Mouse (Mus musculus) stomach, embryonic 15.5 days (tissue): ENCODE data around the gene Ddx47. TPM values are rescaled to one million over a fixed set of nuclear protein-coding genes. Genes with fewer than 3 reads are reported as not detected.

ENCODE experiments used
- ATAC-seq: fragments of 200-750 bp; cut with Nextera tagmentation; 2 replicates; pipeline ENCODE4 v1.8.0; 2017; ENCODE audit warnings: low read depth, moderate number of reproducible peaks, moderate TSS enrichment; ENCODE audit not compliant: insufficient read depth, low FRiP score
- H3K27ac ChIP-seq: fragments of 300-500 bp; sonication (generic); 2 replicates; pipeline ENCODE4 v1.5.1; 2015; ENCODE audit warnings: mild to moderate bottlenecking, inconsistent platforms
- H3K27me3 ChIP-seq: fragments of 300-500 bp; sonication (generic); replicated peaks from 2 replicates; pipeline ENCODE4 v1.6.1; 2015; ENCODE audit warnings: inconsistent platforms
- H3K36me3 ChIP-seq: fragments of 300-500 bp; sonication (generic); 2 replicates; pipeline ENCODE4 v1.6.1; 2015; ENCODE audit warnings: inconsistent platforms
- H3K4me1 ChIP-seq: fragments of 300-500 bp; sonication (generic); 2 replicates; pipeline ENCODE4 v1.6.1; 2015; ENCODE audit warnings: inconsistent platforms
- H3K4me2 ChIP-seq: fragments of 300-500 bp; sonication (generic); 2 replicates; pipeline ENCODE4 v1.6.1; 2015; ENCODE audit warnings: mild to moderate bottlenecking, inconsistent platforms
- H3K4me3 ChIP-seq: fragments of 300-500 bp; sonication (generic); replicated peaks from 2 replicates; pipeline ENCODE4 v1.5.1; 2015; ENCODE audit warnings: inconsistent platforms
- H3K9ac ChIP-seq: fragments of 300-500 bp; sonication (generic); 2 replicates; pipeline ENCODE4 v1.6.1; 2015; ENCODE audit warnings: inconsistent platforms
- H3K9me3 ChIP-seq: fragments of 300-500 bp; sonication (generic); 2 replicates; pipeline ENCODE4 v1.6.1; 2016; ENCODE audit warnings: inconsistent platforms
- WGBS: fragments of 180-500 bp; shearing (Covaris S2); methylation state at CpG from one replicate; pipeline ENCODE4 v1.1.7; 2015; 5-methylcytosine and 5-hydroxymethylcytosine counted together
- polyA plus RNA-seq: library from polyadenylated mRNA; unstranded; fragments of >200 nt; fragmentation: Nextera tagmentation; extraction: Ambion mirVana; gene quantifications from 2 replicates; pipeline ENCODE4 v1.2.1, GENCODE M21; 2015

The Ddx47 gene
- polyA plus RNA-seq, 1 experiment from 2014 or later: 98.2 TPM

DNA sequence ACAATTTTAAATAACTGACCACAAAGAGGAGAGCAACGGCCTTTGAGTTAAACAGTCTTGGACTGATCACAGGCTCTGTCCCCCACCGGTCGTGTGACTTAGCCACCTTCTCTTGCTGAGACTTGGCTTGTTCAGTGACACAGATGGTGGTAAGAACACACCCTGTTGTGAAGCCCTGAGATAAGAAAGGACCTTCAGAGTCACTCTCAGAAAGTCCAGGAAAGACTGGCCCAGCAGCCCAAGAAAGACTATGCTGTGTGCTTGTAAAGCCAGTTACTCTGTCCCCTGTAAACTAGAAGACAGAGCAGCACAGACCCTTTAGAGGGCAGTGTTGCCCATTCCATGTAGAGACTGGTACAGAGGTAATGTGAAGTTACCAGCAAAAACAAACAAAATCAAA lies 26.7 kb upstream of the Ddx47 start:
- 57% methylated on average over 3 of the region's 3 CpGs for WGBS
- Histone ChIP-seq H3K4me3 (no peak overlapping the region), H3K27ac (no peak overlapping the region), H3K9ac (no peak overlapping the region), H3K9me3 (no peaks in the 10 kb centered on the region), H3K4me2 (no peak overlapping the region), H3K4me1 (peaks cover 6% of the 10 kb centered on the region; the same call in 1 of the 2 replicates), H3K36me3 (no peaks in the 10 kb centered on the region), H3K27me3 (no peaks in the 10 kb centered on the region)
- peak; percentile 83 for ATAC-seq

GRCm38 (mm10) chr6:134988377-134988776 lies 23.0 kb upstream of the Ddx47 start:
- WGBS: 69% methylated on average over 9 of the region's 9 CpGs
- no peak overlapping the region for H3K27ac ChIP-seq
- no peak overlapping the region for H3K4me2 ChIP-seq
- H3K9ac ChIP-seq: no peak overlapping the region
- no peaks in the 10 kb centered on the region for H3K27me3 ChIP-seq
- no peak for ATAC-seq
- no peaks in the 10 kb centered on the region for H3K9me3 ChIP-seq
- H3K4me1 ChIP-seq: peaks cover 6% of the 10 kb centered on the region; the same call in 1 of the 2 replicates
- no peaks in the 10 kb centered on the region for H3K36me3 ChIP-seq
- no peak overlapping the region for H3K4me3 ChIP-seq

GRCm38 (mm10) chr6:134990674-134991073 lies 20.7 kb upstream of the Ddx47 start:
- no peaks in the 10 kb centered on the region for H3K9me3 ChIP-seq
- no peak for ATAC-seq
- H3K27me3 ChIP-seq: no peaks in the 10 kb centered on the region
- H3K4me3 ChIP-seq: no peak overlapping the region
- no peaks in the 10 kb centered on the region for H3K36me3 ChIP-seq
- no peaks in the 10 kb centered on the region for H3K4me1 ChIP-seq
- no peak overlapping the region for H3K9ac ChIP-seq
- WGBS: 85% methylated on average over 6 of the region's 6 CpGs
- H3K4me2 ChIP-seq: no peak overlapping the region
- H3K27ac ChIP-seq: no peak overlapping the region

GRCm38 (mm10) chr6:134994031-134994651 lies 17.3 kb upstream of the Ddx47 start:
- no peak for ATAC-seq
- 65% methylated on average over 12 of the region's 12 CpGs for WGBS
- no peaks in the 10 kb centered on the region for H3K4me1 ChIP-seq
- no peak overlapping the region for H3K4me3 ChIP-seq
- no peak overlapping the region for H3K4me2 ChIP-seq
- H3K9ac ChIP-seq: no peak overlapping the region
- no peaks in the 10 kb centered on the region for H3K27me3 ChIP-seq
- H3K36me3 ChIP-seq: no peaks in the 10 kb centered on the region
- no peaks in the 10 kb centered on the region for H3K9me3 ChIP-seq
- H3K27ac ChIP-seq: no peak overlapping the region

GRCm38 (mm10) chr6:134994985-134995384 lies 16.4 kb upstream of the Ddx47 start:
- ATAC-seq: no peak

DNA sequence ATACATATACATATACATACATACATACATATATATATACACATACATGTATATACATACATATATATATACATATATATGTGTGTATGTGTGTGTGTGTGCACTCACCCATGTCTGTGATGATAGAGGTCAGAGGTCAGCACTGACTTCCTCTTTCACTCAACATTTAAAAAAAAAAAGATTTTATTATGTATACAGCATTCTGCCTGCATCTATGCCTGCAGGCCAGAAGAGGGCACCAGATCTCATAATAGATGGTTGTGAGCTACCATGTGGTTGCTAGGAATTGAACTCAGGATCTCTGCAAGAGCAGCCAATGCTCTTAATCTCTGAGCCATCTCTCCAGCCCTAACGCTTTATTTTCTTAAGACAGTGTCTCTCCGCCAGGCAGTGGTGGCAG lies 14.5 kb upstream of the Ddx47 start:
- 87% methylated on average over 2 of the region's 2 CpGs for WGBS
- no peak for ATAC-seq

More at GRCm38 (mm10) chr6:134994985-134995384, 16.4 kb upstream of the Ddx47 start:
- Histone ChIP-seq H3K36me3 (no peaks in the 10 kb centered on the region), H3K27ac (no peak overlapping the region), H3K4me3 (no peak overlapping the region), H3K27me3 (no peaks in the 10 kb centered on the region), H3K4me2 (no peak overlapping the region), H3K9ac (no peak overlapping the region), H3K4me1 (no peaks in the 10 kb centered on the region), H3K9me3 (no peaks in the 10 kb centered on the region)
- 78% methylated on average over 8 of the region's 8 CpGs for WGBS

GRCm38 (mm10) chr6:134998076-134998475 lies 13.3 kb upstream of the Ddx47 start:
- Histone ChIP-seq H3K9me3 (no peaks in the 10 kb centered on the region), H3K9ac (no peak overlapping the region), H3K36me3 (no peaks in the 10 kb centered on the region), H3K4me1 (no peaks in the 10 kb centered on the region), H3K27me3 (no peaks in the 10 kb centered on the region), H3K4me3 (no peak overlapping the region), H3K27ac (no peak overlapping the region), H3K4me2 (no peak overlapping the region)
- 78% methylated on average over 8 of the region's 8 CpGs for WGBS
- no peak for ATAC-seq

More for the DNA sequence above, 14.5 kb upstream of the Ddx47 start:
- no peak overlapping the region for H3K4me3 ChIP-seq
- H3K36me3 ChIP-seq: no peaks in the 10 kb centered on the region
- no peak overlapping the region for H3K4me2 ChIP-seq
- no peaks in the 10 kb centered on the region for H3K9me3 ChIP-seq
- H3K4me1 ChIP-seq: no peaks in the 10 kb centered on the region
- no peaks in the 10 kb centered on the region for H3K27me3 ChIP-seq
- H3K27ac ChIP-seq: no peak overlapping the region
- no peak overlapping the region for H3K9ac ChIP-seq

DNA sequence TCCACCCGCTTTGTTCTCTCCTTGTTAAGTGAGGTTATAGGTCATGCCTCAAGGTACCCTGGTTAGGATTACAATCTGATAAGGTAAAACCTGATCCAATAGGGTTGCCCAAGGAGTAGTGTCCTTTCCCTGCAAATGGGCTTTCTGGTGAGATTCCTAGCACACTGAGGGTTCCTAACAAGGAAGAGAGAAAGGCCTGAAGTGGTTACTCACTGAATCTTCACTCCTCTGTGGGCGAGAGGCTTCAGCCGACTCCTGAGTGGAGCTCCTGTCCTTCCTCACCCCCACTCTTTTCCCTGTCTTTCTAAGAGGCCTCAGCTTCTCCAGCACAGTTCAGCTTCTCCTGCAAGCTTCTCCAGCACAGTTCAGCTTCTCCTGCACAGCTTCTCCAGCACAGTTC lies 12.6 kb upstream of the Ddx47 start:
- Histone ChIP-seq H3K36me3 (no peaks in the 10 kb centered on the region), H3K27me3 (no peaks in the 10 kb centered on the region), H3K9ac (no peak overlapping the region), H3K27ac (no peak overlapping the region), H3K4me1 (no peaks in the 10 kb centered on the region), H3K4me3 (no peak overlapping the region), H3K9me3 (no peaks in the 10 kb centered on the region), H3K4me2 (no peak overlapping the region)
- 59% methylated on average over 3 of the region's 3 CpGs for WGBS
- no peak for ATAC-seq

DNA sequence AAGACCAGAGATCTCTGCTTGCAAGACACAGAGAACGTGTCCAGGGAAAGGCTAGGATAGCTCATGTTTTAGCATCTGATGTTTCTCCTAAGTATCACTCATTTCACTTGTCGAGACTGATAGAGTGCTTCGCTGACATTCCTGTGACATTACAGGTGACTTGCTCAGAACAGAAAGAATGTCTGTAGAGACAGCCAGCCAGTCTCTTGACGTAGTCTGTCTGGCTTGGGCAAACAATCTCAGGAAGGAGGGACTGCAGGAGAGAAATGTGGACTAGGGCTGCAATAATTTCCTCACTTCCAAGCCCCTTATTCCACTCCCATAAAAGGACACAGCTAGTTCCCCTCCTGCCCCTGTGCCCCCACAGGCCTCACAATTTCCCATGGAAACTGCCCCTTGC lies 11.1 kb upstream of the Ddx47 start:
- Histone ChIP-seq H3K4me2 (no peak overlapping the region), H3K9me3 (no peaks in the 10 kb centered on the region), H3K9ac (no peak overlapping the region), H3K27me3 (no peaks in the 10 kb centered on the region), H3K4me3 (no peak overlapping the region), H3K4me1 (no peaks in the 10 kb centered on the region), H3K36me3 (no peaks in the 10 kb centered on the region), H3K27ac (no peak overlapping the region)
- WGBS: 49% methylated on average over 4 of the region's 4 CpGs
- ATAC-seq: no peak

GRCm38 (mm10) chr6:135001991-135002390 lies 9.4 kb upstream of the Ddx47 start:
- no peaks in the 10 kb centered on the region for H3K9me3 ChIP-seq
- no peak overlapping the region for H3K9ac ChIP-seq
- no peak overlapping the region for H3K4me2 ChIP-seq
- H3K4me1 ChIP-seq: no peaks in the 10 kb centered on the region
- no peaks in the 10 kb centered on the region for H3K27me3 ChIP-seq
- no peak overlapping the region for H3K27ac ChIP-seq
- 87% methylated on average over 4 of the region's 4 CpGs for WGBS
- H3K36me3 ChIP-seq: no peaks in the 10 kb centered on the region
- ATAC-seq: no peak
- no peak overlapping the region for H3K4me3 ChIP-seq

DNA sequence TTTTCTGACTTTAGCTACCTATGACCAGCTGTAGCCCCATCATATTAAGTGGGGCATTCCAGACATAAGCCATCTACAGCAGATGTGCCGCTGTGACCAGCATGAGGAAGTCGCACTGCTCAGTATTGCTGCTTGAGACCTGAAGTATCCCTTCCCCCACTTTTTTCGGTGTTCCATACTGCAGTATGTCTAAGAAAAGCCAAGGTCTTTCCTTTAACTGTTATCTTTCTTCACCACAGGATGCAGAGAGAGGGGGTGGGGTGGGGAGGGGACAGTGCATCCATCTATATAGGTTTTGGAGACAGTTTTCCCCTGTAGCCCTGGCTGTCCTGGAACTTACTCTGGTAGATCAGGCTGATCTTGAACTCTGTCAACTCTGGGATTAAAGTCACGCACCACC lies 5.0 kb upstream of the Ddx47 start:
- 90% methylated on average over 4 of the region's 4 CpGs for WGBS
- Histone ChIP-seq H3K9me3 (no peaks in the 10 kb centered on the region), H3K4me3 (no peak overlapping the region), H3K9ac (no peak overlapping the region), H3K36me3 (no peaks in the 10 kb centered on the region), H3K27ac (no peak overlapping the region), H3K4me2 (no peak overlapping the region), H3K4me1 (no peaks in the 10 kb centered on the region), H3K27me3 (no peaks in the 10 kb centered on the region)
- ATAC-seq: no peak

DNA sequence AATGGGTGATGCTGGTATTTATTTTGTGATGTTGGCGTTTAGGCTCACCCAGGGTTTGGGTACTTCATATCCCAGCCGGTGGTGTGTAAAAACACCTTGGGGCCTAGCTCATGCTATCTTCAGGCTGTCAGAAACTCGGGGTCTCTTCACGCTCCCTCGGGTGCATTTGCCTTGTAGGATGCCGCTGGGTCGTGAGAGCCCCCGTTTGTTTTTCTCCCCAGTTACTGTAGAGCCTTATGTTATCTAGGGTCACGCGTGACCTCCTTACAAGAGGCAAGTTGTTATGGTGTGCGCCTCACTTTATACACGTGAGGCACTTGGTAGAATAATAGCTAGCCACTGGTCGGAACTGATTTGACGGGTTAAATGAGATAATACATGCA lies 313 bp downstream of the Ddx47 start:
- peak; percentile 23; the same call in 1 of the 2 replicates for ATAC-seq
- under 1% methylated on average over 14 of the region's 14 CpGs for WGBS
- no peaks in the 10 kb centered on the region for H3K9me3 ChIP-seq
- peaks cover 6% of the 10 kb centered on the region for H3K4me1 ChIP-seq
- H3K4me3 ChIP-seq: peak overlapping the region; percentile 79
- peak overlapping the region; percentile 64 for H3K9ac ChIP-seq
- H3K27ac ChIP-seq: peak overlapping the region; percentile 28; the same call in 1 of the 2 replicates
- H3K27me3 ChIP-seq: no peaks in the 10 kb centered on the region
- peaks cover 27% of the 10 kb centered on the region for H3K36me3 ChIP-seq
- peak overlapping the region; percentile 77 for H3K4me2 ChIP-seq

DNA sequence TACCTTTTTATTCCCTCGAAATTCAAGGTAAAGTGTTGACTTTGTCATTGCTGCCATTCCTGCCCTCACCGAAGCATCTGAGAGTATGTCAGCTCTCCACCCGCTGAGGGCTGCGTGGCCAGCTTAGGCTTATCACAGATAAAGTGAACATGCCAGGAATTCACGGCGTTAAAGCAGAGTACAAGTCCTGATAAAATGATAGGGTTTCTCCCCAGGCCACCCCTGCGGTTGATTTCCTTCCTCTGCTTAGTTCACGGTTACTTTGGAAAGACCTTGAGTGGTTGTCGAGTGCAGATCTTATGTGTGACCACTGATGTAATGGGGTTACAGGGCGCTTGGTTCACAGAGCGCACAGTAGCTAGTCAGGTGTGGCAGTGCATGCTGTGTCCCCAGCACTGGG lies 5.8 kb downstream of the Ddx47 start:
- no peaks in the 10 kb centered on the region for H3K27me3 ChIP-seq
- no peaks in the 10 kb centered on the region for H3K9me3 ChIP-seq
- H3K4me2 ChIP-seq: no peak overlapping the region
- no peak overlapping the region for H3K4me3 ChIP-seq
- H3K4me1 ChIP-seq: peaks cover 4% of the 10 kb centered on the region
- WGBS: 84% methylated on average over 11 of the region's 11 CpGs
- peaks cover 79% of the 10 kb centered on the region for H3K36me3 ChIP-seq
- no peak overlapping the region for H3K27ac ChIP-seq
- no peak overlapping the region for H3K9ac ChIP-seq
- no peak for ATAC-seq
